Mouse (Mus musculus): ENCODE results near the gene Lin7a. TPM values are rescaled to one million over a fixed set of nuclear protein-coding genes. Genes with fewer than 3 reads are reported as not detected.

The Lin7a gene
- polyA plus RNA-seq, 1 experiment = 21.3 TPM

- TF ChIP-seq CTCF (IDR thresholded peaks at IDR 0.05; ENCODE audit: extremely low read depth, insufficient read depth, low read length) = no peak
- TF ChIP-seq POLR2A (IDR thresholded peaks at IDR 0.05; ENCODE audit: extremely low read depth, insufficient read depth, low read length) = peak; percentile 15; the same call in 1 of the 2 replicates
Observed at GRCm38 (mm10) chr10:107272131-107272803, 781 bp downstream of the Lin7a start.

DNA sequence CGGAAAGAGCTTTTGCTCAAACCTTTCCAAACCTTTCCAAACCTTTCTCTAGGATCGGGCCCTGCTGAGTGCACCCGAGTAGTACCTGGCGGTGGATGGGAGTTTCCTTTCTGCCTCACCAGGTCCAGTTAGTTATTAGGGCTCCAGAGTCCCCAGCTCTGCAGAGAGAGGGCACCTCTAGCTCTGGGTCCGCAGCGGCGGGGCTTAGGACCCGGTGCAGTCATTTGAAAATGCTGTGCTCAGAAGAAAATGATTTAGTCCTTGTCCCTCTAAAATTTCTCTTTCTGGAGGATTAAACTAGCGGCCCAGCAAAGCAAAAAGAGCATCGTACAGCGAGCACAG is 1.3 kb downstream of the Lin7a start:
- Histone ChIP-seq H3K27ac (ENCODE audit: insufficient read depth, low read length) (peak overlapping the region; percentile 97; the same call in 1 of the 2 replicates), H3K4me3 (ENCODE audit: insufficient read depth, low read length) (peak overlapping the region; percentile 77), H3K4me1 (ENCODE audit: control insufficient read depth, insufficient read depth, low read length) (peaks cover 1% of the 10 kb centered on the region; the same call in 1 of the 2 replicates)
- TF ChIP-seq CTCF (IDR thresholded peaks at IDR 0.05; ENCODE audit: extremely low read depth, insufficient read depth, low read length) (no peak), POLR2A (IDR thresholded peaks at IDR 0.05; ENCODE audit: extremely low read depth, insufficient read depth, low read length) (no peak)

More at GRCm38 (mm10) chr10:107272131-107272803, 781 bp downstream of the Lin7a start:
- peaks cover 1% of the 10 kb centered on the region; the same call in 1 of the 2 replicates for H3K4me1 ChIP-seq (ENCODE audit: control insufficient read depth, insufficient read depth, low read length)
- H3K4me3 ChIP-seq (ENCODE audit: insufficient read depth, low read length) = peak overlapping the region; percentile 77
- H3K27ac ChIP-seq (ENCODE audit: insufficient read depth, low read length) = peak overlapping the region; percentile 97

GRCm38 (mm10) chr10:107273848-107274247 is 2.4 kb downstream of the Lin7a start:
- Histone ChIP-seq H3K4me1 (ENCODE audit: control insufficient read depth, insufficient read depth, low read length) (no peaks in the 10 kb centered on the region; the same call in 1 of the 2 replicates), H3K27ac (ENCODE audit: insufficient read depth, low read length) (no peak overlapping the region), H3K4me3 (ENCODE audit: insufficient read depth, low read length) (no peak overlapping the region; the same call in 1 of the 2 replicates)
- TF ChIP-seq CTCF (IDR thresholded peaks at IDR 0.05; ENCODE audit: extremely low read depth, insufficient read depth, low read length) (0 out of 2 replicates have a peak, but pooled peaks have one; percentile 11), POLR2A (IDR thresholded peaks at IDR 0.05; ENCODE audit: extremely low read depth, insufficient read depth, low read length) (no peak)

DNA sequence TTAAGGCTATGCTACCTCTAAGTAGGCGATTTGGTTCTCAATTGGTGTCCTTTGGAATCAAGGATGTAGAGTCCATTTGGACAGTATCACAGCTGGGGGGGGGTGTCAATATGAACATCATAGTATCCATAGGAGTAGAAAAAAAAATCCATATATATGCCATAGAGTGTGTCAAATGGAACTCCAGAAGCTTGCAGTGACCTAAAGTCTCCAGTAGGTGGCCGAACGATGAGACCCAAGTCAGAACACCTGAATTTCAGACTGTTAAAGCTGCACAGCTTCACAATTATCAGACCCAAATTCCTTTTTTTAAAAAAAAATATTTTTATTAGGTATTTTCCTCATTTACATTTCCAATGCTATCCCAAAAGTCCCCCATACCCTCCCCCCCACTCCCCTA is 3.3 kb downstream of the Lin7a start:
- no peaks in the 10 kb centered on the region; the same call in 1 of the 2 replicates for H3K4me1 ChIP-seq (ENCODE audit: control insufficient read depth, insufficient read depth, low read length)
- peak; percentile 28; the same call in 1 of the 2 replicates for TF ChIP-seq CTCF (IDR thresholded peaks at IDR 0.05; ENCODE audit: extremely low read depth, insufficient read depth, low read length)
- no peak for TF ChIP-seq POLR2A (IDR thresholded peaks at IDR 0.05; ENCODE audit: extremely low read depth, insufficient read depth, low read length)
- no peak overlapping the region for H3K27ac ChIP-seq (ENCODE audit: insufficient read depth, low read length)
- no peak overlapping the region for H3K4me3 ChIP-seq (ENCODE audit: insufficient read depth, low read length)

DNA sequence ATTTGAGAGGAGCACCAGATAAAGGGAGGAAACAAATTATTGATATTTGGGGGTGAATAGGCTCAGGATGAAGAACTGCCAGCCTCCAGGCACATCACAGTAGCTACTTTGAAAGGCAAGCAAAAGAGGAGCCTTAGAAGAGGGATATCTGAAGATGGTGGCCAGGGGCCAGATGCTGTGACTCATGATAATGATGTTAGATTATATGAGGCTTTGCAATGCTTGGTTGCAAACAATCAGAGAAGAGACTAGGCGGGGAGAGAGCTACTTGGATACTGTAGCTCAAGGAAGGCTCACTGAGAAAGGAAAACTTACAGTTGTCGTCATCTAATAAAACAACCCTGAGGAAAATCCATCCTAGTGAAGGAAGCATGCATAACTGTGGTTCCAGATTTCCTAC is 5.2 kb downstream of the Lin7a start:
- no peak overlapping the region for H3K4me3 ChIP-seq (ENCODE audit: insufficient read depth, low read length)
- no peak for TF ChIP-seq POLR2A (IDR thresholded peaks at IDR 0.05; ENCODE audit: extremely low read depth, insufficient read depth, low read length)
- TF ChIP-seq CTCF (IDR thresholded peaks at IDR 0.05; ENCODE audit: extremely low read depth, insufficient read depth, low read length) = no peak
- no peak overlapping the region for H3K27ac ChIP-seq (ENCODE audit: insufficient read depth, low read length)
- no peaks in the 10 kb centered on the region; the same call in 1 of the 2 replicates for H3K4me1 ChIP-seq (ENCODE audit: control insufficient read depth, insufficient read depth, low read length)

GRCm38 (mm10) chr10:107293934-107294664 is 22.6 kb downstream of the Lin7a start:
- TF ChIP-seq CTCF (IDR thresholded peaks at IDR 0.05; ENCODE audit: extremely low read depth, insufficient read depth, low read length) = no peak
- TF ChIP-seq POLR2A (IDR thresholded peaks at IDR 0.05; ENCODE audit: extremely low read depth, insufficient read depth, low read length) = no peak
- no peak overlapping the region for H3K4me3 ChIP-seq (ENCODE audit: insufficient read depth, low read length)
- no peak overlapping the region for H3K27ac ChIP-seq (ENCODE audit: insufficient read depth, low read length)
- peaks cover 2% of the 10 kb centered on the region; the same call in 1 of the 2 replicates for H3K4me1 ChIP-seq (ENCODE audit: control insufficient read depth, insufficient read depth, low read length)

DNA sequence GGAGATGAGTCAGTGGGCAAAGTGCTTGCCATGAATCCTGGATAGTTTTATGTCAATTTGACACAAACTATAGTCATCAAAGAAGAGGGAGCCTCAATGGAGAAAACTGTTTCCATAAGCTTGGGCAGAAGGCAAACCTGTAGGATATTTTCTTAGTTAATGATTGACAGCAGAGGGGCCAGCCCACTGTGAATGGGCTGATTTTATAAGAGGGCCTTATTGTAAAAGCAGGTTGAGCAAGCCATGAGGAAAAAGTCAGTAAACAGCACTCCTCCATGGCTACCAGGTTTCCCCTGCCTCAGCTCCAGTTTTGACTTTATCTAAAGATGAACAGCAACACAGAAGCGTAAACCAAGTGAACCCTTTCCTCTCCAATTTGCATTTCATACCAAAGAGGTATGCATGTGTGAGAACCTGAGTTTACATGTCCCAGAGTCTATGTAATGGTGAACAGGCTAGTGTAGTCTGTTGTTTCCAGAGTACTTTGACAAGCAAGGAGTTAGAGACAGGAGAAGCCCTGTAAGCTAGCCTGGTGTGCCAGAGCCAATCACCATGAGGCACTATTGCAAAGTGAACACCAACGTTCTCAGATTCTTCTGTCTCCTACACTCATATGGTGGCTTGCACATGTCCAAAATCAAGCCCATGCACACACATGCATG is 29.2 kb downstream of the Lin7a start:
- Histone ChIP-seq H3K4me3 (ENCODE audit: insufficient read depth, low read length) (no peak overlapping the region), H3K27ac (ENCODE audit: insufficient read depth, low read length) (no peak overlapping the region), H3K4me1 (ENCODE audit: control insufficient read depth, insufficient read depth, low read length) (no peaks in the 10 kb centered on the region)
- TF ChIP-seq CTCF (IDR thresholded peaks at IDR 0.05; ENCODE audit: extremely low read depth, insufficient read depth, low read length) (no peak), POLR2A (IDR thresholded peaks at IDR 0.05; ENCODE audit: extremely low read depth, insufficient read depth, low read length) (no peak)

DNA sequence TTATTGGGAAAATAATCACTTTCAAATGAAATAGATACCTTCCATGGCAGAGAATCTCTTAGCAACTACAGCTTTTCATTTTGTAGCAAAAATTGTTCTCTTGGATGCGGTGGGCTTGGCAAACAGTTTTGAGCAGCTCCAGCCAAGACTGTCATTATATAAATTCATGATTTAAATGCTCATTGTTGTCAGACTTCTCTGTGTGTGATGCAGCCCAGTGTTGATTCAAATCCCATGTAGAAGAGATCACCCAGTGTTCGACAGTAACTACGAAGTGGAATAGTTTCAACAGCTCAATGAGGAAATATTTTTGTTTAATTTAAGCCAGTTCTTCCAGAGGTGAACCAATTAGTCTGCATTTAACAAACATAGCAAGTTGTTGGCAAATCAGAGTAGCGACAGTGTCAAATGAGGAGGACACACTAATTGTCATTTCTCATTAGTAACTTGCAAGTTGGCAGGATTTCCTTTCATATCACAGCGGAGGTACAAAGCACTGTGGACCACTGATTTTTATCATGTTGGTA is 39.5 kb downstream of the Lin7a start:
- no peak overlapping the region for H3K27ac ChIP-seq (ENCODE audit: insufficient read depth, low read length)
- H3K4me1 ChIP-seq (ENCODE audit: control insufficient read depth, insufficient read depth, low read length) = no peaks in the 10 kb centered on the region; the same call in 1 of the 2 replicates
- TF ChIP-seq CTCF (IDR thresholded peaks at IDR 0.05; ENCODE audit: extremely low read depth, insufficient read depth, low read length) (no peak), POLR2A (IDR thresholded peaks at IDR 0.05; ENCODE audit: extremely low read depth, insufficient read depth, low read length) (no peak)
- H3K4me3 ChIP-seq (ENCODE audit: insufficient read depth, low read length) = no peak overlapping the region

GRCm38 (mm10) chr10:107312609-107313008 is 41.1 kb downstream of the Lin7a start:
- no peak overlapping the region for H3K4me3 ChIP-seq (ENCODE audit: insufficient read depth, low read length)
- TF ChIP-seq POLR2A (IDR thresholded peaks at IDR 0.05; ENCODE audit: extremely low read depth, insufficient read depth, low read length) (no peak), CTCF (IDR thresholded peaks at IDR 0.05; ENCODE audit: extremely low read depth, insufficient read depth, low read length) (no peak)
- H3K27ac ChIP-seq (ENCODE audit: insufficient read depth, low read length) = no peak overlapping the region
- H3K4me1 ChIP-seq (ENCODE audit: control insufficient read depth, insufficient read depth, low read length) = no peaks in the 10 kb centered on the region; the same call in 1 of the 2 replicates

All from cortical plate, adult 2 months (tissue).